Mouse (Mus musculus) heart, embryonic 16.5 days (tissue): ENCODE measurements around the gene Adam4. TPM values are rescaled to one million over a fixed set of nuclear protein-coding genes. Genes with fewer than 3 reads are reported as not detected.
"Not testable (repeated sequence)": the region's sequence is repeated elsewhere in the genome, so short reads cannot be mapped to it uniquely, and the experiment has no call there.

Experiments used
- ATAC-seq: fragments of 200-750 bp; cut with Nextera tagmentation; replicated peaks from 2 replicates; pipeline ENCODE4 v1.8.0; 2017; ENCODE audit warnings: moderate number of reproducible peaks; ENCODE audit not compliant: insufficient read depth, low FRiP score; ENCODE audit errors: extremely low read depth
- H3K27ac ChIP-seq: fragments of 300-500 bp; sonication (generic); 2 replicates; pipeline ENCODE4 v1.5.1; 2014; ENCODE audit warnings: mild to moderate bottlenecking, low read length, control low read depth, moderate library complexity
- H3K27me3 ChIP-seq: fragments of 300-500 bp; sonication (generic); 2 replicates; pipeline ENCODE4 v1.6.1; 2014; ENCODE audit warnings: low read length, mixed read lengths; ENCODE audit not compliant: control insufficient read depth, insufficient read depth
- H3K36me3 ChIP-seq: fragments of 300-500 bp; sonication (generic); 2 replicates; pipeline ENCODE4 v1.6.1; 2014; ENCODE audit not compliant: control insufficient read depth, insufficient read depth
- H3K4me1 ChIP-seq: fragments of 300-500 bp; sonication (generic); 2 replicates; pipeline ENCODE4 v1.6.1; 2014; ENCODE audit warnings: low read length, mixed read lengths; ENCODE audit not compliant: control insufficient read depth, insufficient read depth
- H3K4me2 ChIP-seq: fragments of 300-500 bp; sonication (generic); 2 replicates; pipeline ENCODE4 v1.6.1; 2014; ENCODE audit warnings: low read depth, mild to moderate bottlenecking, control low read depth, low read length
- H3K4me3 ChIP-seq: fragments of 300-500 bp; sonication (generic); 2 replicates; pipeline ENCODE4 v1.5.1; 2014; ENCODE audit warnings: mild to moderate bottlenecking, control low read depth, low read length
- H3K9ac ChIP-seq: fragments of 300-500 bp; sonication (generic); 2 replicates; pipeline ENCODE4 v1.6.1; 2014; ENCODE audit warnings: low read length, control low read depth
- H3K9me3 ChIP-seq: fragments of 300-500 bp; sonication (generic); replicated peaks from 2 replicates; pipeline ENCODE4 v1.6.1; 2016; ENCODE audit warnings: low read length; ENCODE audit not compliant: control insufficient read depth
- WGBS: fragments of 180-500 bp; shearing (Covaris S2); extraction: QIAGEN DNeasy Blood & Tissue Kit; methylation state at CpG from one replicate; pipeline ENCODE4 v1.1.7; 2014; 5-methylcytosine and 5-hydroxymethylcytosine counted together
- polyA plus RNA-seq: library from polyadenylated mRNA; unstranded; fragments of >200 nt; fragmentation: Nextera tagmentation; extraction: Ambion mirVana; gene quantifications from 2 replicates; pipeline ENCODE4 v1.2.1, GENCODE M21; 2015

The Adam4 gene
- 0.42 and 0.47 TPM in 2 replicates for polyA plus RNA-seq

DNA sequence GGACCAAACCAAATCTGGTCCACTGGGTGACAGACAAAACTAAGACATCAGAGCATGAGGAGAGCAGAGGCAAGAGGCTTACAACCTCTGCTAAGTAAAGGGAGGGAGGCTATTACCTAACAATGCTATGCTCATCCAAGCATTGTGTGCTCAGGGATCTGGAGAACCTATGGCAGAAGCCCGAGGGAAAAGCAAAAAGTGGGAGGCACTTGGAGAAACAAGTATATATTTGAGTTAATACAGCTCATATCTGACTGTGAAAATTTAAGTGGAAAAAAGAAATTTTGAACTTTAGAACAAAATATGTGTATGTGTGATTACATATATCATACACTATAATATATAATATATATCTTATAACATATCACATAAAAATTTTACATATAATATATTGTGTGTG lies at the start of gene Adam4:
TSS of gene Adam4 (minus strand) at position 101 of the 400 bp plus-strand sequence.
- H3K36me3 ChIP-seq: peaks cover 2% of the 10 kb centered on the region; the same call in 1 of the 2 replicates
- no peak within 1 kb of the TSS for H3K4me2 ChIP-seq
- no peak within 1 kb of the TSS for H3K27ac ChIP-seq
- no peak within 1 kb of the TSS for H3K4me3 ChIP-seq
- no peaks in the 10 kb centered on the region for H3K4me1 ChIP-seq
- ATAC-seq: no peak
- H3K9me3 ChIP-seq: peaks cover 9% of the 10 kb centered on the region
- H3K27me3 ChIP-seq: no peaks in the 10 kb centered on the region
- WGBS: 85% methylated on average over 1 of the region's 1 CpGs
- H3K9ac ChIP-seq: no peak within 1 kb of the TSS

DNA sequence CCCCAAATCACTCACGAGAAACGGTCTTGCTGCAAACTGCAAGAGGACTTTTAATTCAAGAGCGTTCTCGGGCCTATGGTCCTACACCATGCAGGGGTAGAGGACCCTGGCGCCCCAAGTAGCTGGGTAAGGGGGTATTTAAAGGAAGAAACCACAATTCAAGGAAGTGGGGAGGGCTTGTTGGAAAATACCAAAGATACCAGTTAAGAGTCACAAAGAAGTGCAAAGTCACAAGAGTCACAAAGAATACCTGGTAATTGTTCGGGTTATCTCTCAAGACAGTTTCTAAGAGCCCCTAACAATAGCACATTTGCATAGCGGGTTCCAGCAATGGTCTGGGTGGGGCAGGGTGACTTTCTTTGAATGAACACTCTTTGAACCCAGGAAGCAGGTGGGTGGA lies 37.3 kb upstream of the Adam4 start:
- not testable (repeated sequence) for H3K4me2 ChIP-seq, ATAC-seq, H3K4me3 ChIP-seq, H3K27ac ChIP-seq, H3K9me3 ChIP-seq, H3K36me3 ChIP-seq, H3K27me3 ChIP-seq, H3K4me1 ChIP-seq, H3K9ac ChIP-seq
- WGBS: 91% methylated on average over 7 of the region's 7 CpGs

DNA sequence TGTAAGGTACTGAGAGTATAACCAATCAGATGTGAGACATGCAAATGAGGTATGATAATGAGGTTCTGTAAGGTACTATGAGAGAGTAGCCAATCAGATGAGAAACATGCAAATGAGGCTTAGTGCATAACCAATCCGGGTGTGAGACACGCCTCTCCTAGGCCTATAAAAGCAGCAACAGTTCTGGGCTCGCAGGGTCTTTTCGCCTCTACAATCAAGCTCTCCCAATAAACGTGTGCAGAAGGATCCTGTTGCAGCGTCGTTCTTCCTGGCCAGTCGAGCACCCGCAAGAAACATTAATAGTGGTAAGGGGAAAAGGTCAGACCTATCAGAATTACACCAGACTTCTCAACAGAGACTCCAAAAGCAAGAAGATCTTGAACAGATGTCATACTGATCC lies 17.2 kb upstream of the Adam4 start:
- H3K4me1 ChIP-seq, ATAC-seq, H3K27me3 ChIP-seq, H3K36me3 ChIP-seq, H3K27ac ChIP-seq, H3K9me3 ChIP-seq, H3K4me2 ChIP-seq, H3K9ac ChIP-seq, H3K4me3 ChIP-seq: not testable (repeated sequence)
- WGBS: 95% methylated on average over 9 of the region's 9 CpGs

DNA sequence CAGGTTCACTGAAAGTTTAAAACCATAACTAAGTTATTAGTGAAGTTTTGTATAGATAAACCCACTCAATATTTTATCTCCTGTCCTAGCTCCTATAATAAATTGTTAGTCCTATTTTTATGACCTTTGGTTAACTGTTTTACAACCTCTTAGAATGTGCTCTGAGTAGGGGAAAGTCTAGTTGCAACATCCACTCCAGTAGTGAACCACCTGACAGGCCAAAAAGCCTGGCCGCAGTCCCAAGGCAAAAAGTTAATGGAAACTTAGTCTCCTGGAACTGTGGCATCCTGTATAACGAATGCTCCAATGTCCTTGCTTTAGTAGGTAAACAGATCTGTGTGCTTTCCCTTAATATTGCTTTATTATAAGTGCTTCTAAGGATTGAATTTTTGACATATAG lies 13.0 kb upstream of the Adam4 start:
- H3K36me3 ChIP-seq, H3K27me3 ChIP-seq, ATAC-seq, H3K4me2 ChIP-seq, H3K9ac ChIP-seq, H3K27ac ChIP-seq, H3K4me3 ChIP-seq, H3K4me1 ChIP-seq, H3K9me3 ChIP-seq: not testable (repeated sequence)
- WGBS: 88% methylated on average over 2 of the region's 2 CpGs

DNA sequence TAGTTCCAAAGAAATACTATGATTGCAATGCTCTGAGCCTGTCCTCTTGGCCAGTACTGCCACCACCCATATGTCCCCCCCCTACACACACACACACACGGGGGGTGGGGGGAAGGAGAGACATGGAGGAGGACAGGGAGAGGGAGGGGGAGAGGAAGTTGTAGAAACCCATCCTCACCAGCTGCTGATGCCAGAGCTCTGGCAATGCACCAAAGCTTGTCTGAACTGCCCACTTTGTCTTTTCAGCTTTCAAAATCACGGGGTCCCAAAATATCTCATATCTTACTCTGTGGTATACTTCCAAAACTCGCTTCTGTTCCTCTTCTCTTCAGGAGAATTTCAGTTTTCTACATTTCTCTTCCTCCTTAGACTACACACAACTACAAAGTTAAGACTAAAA lies 8.5 kb downstream of the Adam4 start:
- 45% methylated on average over 3 of the region's 3 CpGs for WGBS
- no peaks in the 10 kb centered on the region for H3K36me3 ChIP-seq

DNA sequence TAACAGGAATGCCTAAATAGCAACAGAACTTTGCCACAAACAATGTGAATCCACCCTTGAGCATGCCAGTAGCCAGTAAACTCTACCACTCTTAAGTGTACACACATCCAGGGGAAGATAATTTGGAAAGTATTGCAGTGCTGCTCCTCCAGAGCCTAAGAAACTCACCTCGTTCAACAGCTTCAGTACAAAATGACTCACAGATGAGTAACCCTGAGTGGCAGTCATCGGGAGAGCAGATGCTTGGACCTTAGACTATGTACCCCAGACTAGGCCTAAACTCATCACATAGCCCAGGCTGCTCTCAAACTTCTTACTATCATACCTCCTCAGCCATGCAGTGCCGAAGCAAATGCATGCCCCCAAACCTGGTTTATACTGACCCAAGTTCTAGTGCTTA lies 12.8 kb downstream of the Adam4 start:
- no peak for ATAC-seq
- Histone ChIP-seq H3K4me3 (no peak overlapping the region), H3K4me1 (no peaks in the 10 kb centered on the region), H3K36me3 (no peaks in the 10 kb centered on the region), H3K27ac (no peak overlapping the region), H3K9ac (no peak overlapping the region), H3K9me3 (no peaks in the 10 kb centered on the region), H3K27me3 (no peaks in the 10 kb centered on the region), H3K4me2 (no peak overlapping the region)
- 82% methylated on average over 3 of the region's 3 CpGs for WGBS

More for the DNA sequence above, 8.5 kb downstream of the Adam4 start:
- ATAC-seq: no peak
- Histone ChIP-seq H3K9me3 (no peaks in the 10 kb centered on the region), H3K4me3 (no peak overlapping the region), H3K4me2 (no peak overlapping the region), H3K4me1 (no peaks in the 10 kb centered on the region), H3K27ac (no peak overlapping the region), H3K27me3 (no peaks in the 10 kb centered on the region), H3K9ac (no peak overlapping the region)

DNA sequence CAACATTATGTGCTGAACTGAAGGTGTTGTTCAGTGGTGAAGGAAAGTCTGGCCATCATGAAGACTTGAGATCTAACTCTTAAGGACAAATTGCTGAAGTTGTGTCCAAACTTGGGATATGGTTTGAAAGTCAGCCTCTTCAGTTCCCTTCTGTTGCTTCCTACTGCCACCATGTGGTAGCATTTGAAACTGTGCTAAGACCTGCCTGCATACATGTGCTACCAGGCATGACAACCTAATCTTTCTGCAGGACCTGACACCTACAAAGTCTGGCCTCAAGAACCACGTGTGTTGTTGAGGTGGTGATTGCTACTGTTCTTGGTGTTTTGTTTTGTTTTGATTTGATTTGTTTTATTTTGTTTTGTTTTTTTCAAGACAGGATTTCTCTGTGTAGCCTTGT lies 19.6 kb downstream of the Adam4 start:
- Histone ChIP-seq H3K27me3 (no peaks in the 10 kb centered on the region), H3K27ac (no peak overlapping the region), H3K4me1 (no peaks in the 10 kb centered on the region), H3K4me2 (no peak overlapping the region), H3K4me3 (no peak overlapping the region), H3K9ac (no peak overlapping the region), H3K36me3 (no peaks in the 10 kb centered on the region), H3K9me3 (no peaks in the 10 kb centered on the region)
- ATAC-seq: no peak
- 13% methylated on average over 1 of the region's 1 CpGs for WGBS

DNA sequence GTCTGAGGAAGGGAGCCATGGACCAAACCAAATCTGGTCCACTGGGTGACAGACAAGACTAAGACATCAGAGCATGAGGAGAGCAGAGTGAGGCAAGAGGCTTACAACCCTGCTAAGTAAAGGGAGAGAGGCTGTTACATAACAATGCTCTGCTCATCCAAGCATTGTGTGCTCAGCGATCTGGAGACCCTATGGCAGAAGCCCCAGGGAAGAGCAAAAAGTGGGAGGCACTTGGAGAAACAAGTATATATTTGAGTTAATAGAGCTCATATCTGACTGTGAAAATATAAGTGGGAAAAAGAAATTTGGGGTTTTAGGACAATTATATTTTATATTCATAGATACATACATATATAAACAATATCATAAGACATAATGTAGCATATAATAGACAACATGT lies 42.4 kb downstream of the Adam4 start, which contains the start of gene Gm4787:
TSS of gene Gm4787 (minus strand) at position 101 of the 400 bp plus-strand sequence.
- H3K4me3 ChIP-seq, H3K4me2 ChIP-seq, H3K27me3 ChIP-seq, H3K9ac ChIP-seq, H3K27ac ChIP-seq, H3K36me3 ChIP-seq, H3K4me1 ChIP-seq, H3K9me3 ChIP-seq, ATAC-seq: not testable (repeated sequence)
- WGBS: 85% methylated on average over 1 of the region's 1 CpGs
